Mouse (Mus musculus): ENCODE measurements at regions not wholly inside any gene's neighbourhood (a gene's known extent, or its start where the extent isn't known, plus 50 kb on each side); places are given as distances from the start of the nearest gene placed in this dataset.
"Not testable (repeated sequence)": the region's sequence is repeated elsewhere in the genome, so short reads cannot be mapped to it uniquely, and the experiment has no call there.

DNA sequence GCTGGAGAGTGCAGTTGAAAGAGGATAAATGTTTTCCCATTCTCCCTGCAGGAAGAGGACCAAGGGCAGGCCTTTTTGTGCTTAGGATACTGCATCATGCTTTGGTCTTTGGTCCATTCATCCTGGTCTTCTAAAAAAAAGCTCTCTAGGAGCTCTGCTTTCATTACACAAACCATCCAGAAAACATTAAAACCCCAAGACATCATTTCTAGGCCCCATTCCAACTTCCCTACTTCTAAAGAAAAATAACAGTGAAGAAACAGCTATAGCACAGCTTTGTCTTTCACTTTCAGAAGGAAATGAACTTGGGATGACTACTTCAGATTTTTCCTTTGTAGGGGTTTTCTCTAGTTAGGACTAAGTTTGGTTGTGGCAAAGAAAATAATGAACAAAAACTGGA lies 185.1 kb upstream of the Tmc3 start:
- no peaks in the 10 kb centered on the region for H3K4me1 ChIP-seq (ENCODE audit: control insufficient read depth, insufficient read depth, low read length)
- TF ChIP-seq POLR2A (IDR thresholded peaks at IDR 0.05; ENCODE audit: borderline replicate concordance, control insufficient read depth, low read depth, low read length): no peak
- no peak for TF ChIP-seq CTCF (IDR thresholded peaks at IDR 0.05; ENCODE audit: control insufficient read depth, insufficient read depth, low read length)
- H3K27ac ChIP-seq (ENCODE audit: control insufficient read depth, insufficient read depth, low read depth, low read length, poor library complexity): no peak overlapping the region
- no peak overlapping the region for H3K4me3 ChIP-seq (replicated peaks; ENCODE audit: control insufficient read depth, low read depth, low read length)

DNA sequence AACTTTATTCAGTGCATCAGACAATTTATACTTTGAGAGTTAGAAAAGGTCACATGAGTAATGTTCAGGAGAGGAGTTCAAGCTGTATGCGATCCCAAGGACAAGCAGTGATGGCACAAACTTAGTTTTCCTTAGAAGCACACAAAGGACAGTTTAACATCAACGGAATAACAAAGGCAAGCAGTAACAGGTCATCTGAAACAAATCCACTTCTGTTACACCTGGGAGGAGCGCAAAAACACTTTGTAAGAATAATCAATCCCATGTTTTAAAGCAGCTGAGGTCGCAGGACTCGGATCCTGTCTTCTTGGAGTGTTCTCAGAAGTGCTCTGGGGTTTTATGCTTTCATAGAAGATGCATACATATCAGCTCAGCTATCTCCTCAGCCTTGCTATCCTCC lies 183.7 kb upstream of the Tmc3 start:
- Histone ChIP-seq H3K4me3 (replicated peaks; ENCODE audit: control insufficient read depth, low read depth, low read length) (no peak overlapping the region), H3K4me1 (ENCODE audit: control insufficient read depth, insufficient read depth, low read length) (no peaks in the 10 kb centered on the region), H3K27ac (ENCODE audit: control insufficient read depth, insufficient read depth, low read depth, low read length, poor library complexity) (no peak overlapping the region)
- TF ChIP-seq CTCF (IDR thresholded peaks at IDR 0.05; ENCODE audit: control insufficient read depth, insufficient read depth, low read length) (no peak), POLR2A (IDR thresholded peaks at IDR 0.05; ENCODE audit: borderline replicate concordance, control insufficient read depth, low read depth, low read length) (no peak)
- 75% methylated on average over 5 of the region's 5 CpGs for WGBS

DNA sequence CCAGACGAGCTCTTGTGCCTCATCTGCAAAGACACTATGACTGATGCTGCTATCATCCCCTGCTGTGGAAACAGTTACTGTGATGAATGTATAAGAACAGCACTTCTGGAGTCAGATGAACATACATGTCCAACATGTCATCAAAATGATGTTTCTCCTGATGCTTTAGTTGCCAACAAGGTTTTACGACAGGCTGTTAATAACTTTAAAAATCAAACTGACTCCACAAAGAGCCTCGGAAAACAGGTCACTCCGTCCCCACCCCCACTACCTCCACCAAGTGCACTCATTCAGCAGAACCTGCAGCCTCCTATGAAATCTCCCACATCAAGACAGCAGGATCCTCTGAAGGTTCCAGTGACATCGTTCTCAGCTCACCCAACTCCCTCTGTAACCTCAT lies 172.0 kb upstream of the Tmc3 start:
- not testable (repeated sequence) for H3K4me1 ChIP-seq (ENCODE audit: control insufficient read depth, insufficient read depth, low read length); H3K4me3 ChIP-seq (replicated peaks; ENCODE audit: control insufficient read depth, low read depth, low read length); H3K27ac ChIP-seq (ENCODE audit: control insufficient read depth, insufficient read depth, low read depth, low read length, poor library complexity)
- 82% methylated on average over 5 of the region's 5 CpGs for WGBS

DNA sequence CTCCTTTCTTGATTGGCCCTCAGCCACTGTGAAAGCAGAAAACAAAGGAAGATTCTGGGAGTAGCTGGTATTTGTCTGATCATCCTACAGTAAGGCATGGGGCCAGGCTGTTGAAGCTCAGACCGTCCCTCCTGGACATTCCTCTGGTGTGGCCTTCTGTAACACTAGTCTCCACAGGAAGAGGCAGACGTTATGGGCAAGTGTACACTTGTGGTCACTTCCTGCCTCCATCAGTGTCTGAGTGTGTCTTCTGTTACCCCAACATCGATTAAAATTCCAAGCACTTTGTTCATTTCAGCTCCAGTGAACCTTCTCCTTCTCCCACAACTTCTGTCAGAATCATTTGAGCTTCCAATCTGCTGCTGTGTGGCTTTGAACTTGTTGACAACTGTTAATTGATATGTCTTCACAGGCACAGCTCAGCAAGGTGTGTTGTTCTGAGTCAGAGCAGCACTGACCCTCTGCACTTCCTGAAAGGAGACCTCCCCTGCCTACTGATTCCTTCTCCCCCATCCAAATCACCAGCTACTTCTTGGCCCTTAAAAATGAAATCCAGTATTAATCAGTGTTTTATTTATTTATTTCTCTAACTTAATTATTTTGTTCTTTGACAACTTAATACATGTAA lies 154.7 kb upstream of the Tmc3 start:
- TF ChIP-seq CTCF (IDR thresholded peaks at IDR 0.05; ENCODE audit: control insufficient read depth, insufficient read depth, low read length): no peak
- no peak for TF ChIP-seq POLR2A (IDR thresholded peaks at IDR 0.05; ENCODE audit: borderline replicate concordance, control insufficient read depth, low read depth, low read length)
- H3K4me1 ChIP-seq (ENCODE audit: control insufficient read depth, insufficient read depth, low read length): no peaks in the 10 kb centered on the region
- H3K4me3 ChIP-seq (replicated peaks; ENCODE audit: control insufficient read depth, low read depth, low read length): no peak overlapping the region
- H3K27ac ChIP-seq (ENCODE audit: control insufficient read depth, insufficient read depth, low read depth, low read length, poor library complexity): no peak overlapping the region
- WGBS: 68% methylated on average over 3 of the region's 3 CpGs

DNA sequence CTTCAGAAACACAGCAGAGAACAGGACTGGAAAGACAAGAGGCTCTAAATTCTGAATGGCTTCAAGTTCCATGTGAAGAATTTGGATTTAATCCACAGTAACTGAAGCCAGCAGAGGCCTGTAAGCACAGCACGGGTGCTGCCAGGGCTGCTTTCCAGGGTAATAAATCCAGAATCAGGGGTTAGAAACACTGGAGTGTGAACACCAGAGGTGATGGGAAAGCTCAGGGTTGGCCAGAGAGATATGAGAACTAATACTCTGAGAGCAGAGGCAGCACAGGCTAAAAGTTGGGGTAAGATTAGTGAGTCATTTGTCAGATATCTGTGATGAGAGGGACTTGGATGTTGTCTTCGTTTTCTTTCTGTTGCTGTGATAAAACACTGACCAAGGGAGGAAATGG lies 153.6 kb upstream of the Tmc3 start:
- Histone ChIP-seq H3K4me1 (ENCODE audit: control insufficient read depth, insufficient read depth, low read length) (no peaks in the 10 kb centered on the region), H3K27ac (ENCODE audit: control insufficient read depth, insufficient read depth, low read depth, low read length, poor library complexity) (no peak overlapping the region), H3K4me3 (replicated peaks; ENCODE audit: control insufficient read depth, low read depth, low read length) (no peak overlapping the region)
- no peak for TF ChIP-seq POLR2A (IDR thresholded peaks at IDR 0.05; ENCODE audit: borderline replicate concordance, control insufficient read depth, low read depth, low read length)
- WGBS: 52% methylated on average over 2 of the region's 2 CpGs

DNA sequence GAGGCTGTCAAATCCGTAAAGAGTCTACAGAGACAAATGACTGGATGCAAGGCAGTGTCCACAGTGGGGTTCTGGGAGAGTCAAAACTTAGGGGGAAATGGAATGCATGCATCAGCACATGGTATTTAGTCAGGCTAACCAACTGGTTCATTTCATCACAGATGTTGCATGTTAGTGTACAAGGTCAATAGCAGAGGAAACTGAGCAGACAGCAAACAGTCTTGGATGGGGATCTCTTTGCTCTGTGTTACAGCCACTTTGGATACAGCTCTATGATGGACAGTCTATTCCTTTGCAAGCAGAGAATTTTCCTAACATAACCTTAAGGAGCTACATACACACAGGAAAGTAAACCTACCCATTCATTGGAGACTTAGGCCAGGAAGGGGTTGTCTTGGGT lies 151.9 kb upstream of the Tmc3 start:
- H3K4me1 ChIP-seq (ENCODE audit: control insufficient read depth, insufficient read depth, low read length): no peaks in the 10 kb centered on the region
- no peak overlapping the region for H3K27ac ChIP-seq (ENCODE audit: control insufficient read depth, insufficient read depth, low read depth, low read length, poor library complexity)
- TF ChIP-seq CTCF (IDR thresholded peaks at IDR 0.05; ENCODE audit: control insufficient read depth, insufficient read depth, low read length) (no peak), POLR2A (IDR thresholded peaks at IDR 0.05; ENCODE audit: borderline replicate concordance, control insufficient read depth, low read depth, low read length) (no peak)
- no peak overlapping the region for H3K4me3 ChIP-seq (replicated peaks; ENCODE audit: control insufficient read depth, low read depth, low read length)
- WGBS: 85% methylated on average over 1 of the region's 1 CpGs

DNA sequence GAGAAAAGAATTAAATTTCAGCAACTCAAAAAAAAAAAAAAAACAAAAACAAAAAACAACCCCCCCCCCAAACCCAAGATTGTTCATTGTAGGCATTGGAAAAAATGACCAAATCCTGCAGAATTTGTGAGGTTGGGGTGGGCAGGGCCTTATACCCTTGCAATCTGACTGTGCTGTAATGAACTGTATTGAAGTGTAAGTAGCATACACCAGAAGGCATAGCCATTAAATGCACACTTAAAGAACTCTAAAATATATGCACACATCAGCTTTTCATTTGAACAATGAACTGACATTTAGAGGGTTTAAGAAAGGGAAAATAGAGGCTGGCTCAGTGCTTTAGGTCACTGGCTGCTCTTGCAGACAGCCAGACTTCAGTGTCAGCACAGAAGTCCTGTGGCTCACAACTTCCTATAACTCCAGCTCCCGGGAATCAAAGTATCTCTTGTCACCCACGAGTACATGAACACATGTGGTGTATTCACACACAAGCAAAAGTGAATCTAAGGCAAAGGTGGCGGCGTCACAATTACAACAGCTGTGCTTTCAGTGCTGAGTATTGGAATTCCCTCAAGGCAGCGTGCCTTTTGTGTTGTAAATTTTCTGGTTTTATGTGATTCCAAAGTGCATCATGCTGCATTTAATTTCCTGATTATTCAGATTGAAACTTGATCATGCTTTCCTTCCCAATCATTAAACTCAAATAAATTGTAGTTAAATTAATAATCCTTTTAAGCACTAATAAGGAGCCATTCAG lies 150.6 kb upstream of the Tmc3 start:
- H3K4me3 ChIP-seq (replicated peaks; ENCODE audit: control insufficient read depth, low read depth, low read length): no peak overlapping the region
- WGBS: 63% methylated on average over 5 of the region's 5 CpGs
- no peak for TF ChIP-seq CTCF (IDR thresholded peaks at IDR 0.05; ENCODE audit: control insufficient read depth, insufficient read depth, low read length)
- no peak for TF ChIP-seq POLR2A (IDR thresholded peaks at IDR 0.05; ENCODE audit: borderline replicate concordance, control insufficient read depth, low read depth, low read length)

DNA sequence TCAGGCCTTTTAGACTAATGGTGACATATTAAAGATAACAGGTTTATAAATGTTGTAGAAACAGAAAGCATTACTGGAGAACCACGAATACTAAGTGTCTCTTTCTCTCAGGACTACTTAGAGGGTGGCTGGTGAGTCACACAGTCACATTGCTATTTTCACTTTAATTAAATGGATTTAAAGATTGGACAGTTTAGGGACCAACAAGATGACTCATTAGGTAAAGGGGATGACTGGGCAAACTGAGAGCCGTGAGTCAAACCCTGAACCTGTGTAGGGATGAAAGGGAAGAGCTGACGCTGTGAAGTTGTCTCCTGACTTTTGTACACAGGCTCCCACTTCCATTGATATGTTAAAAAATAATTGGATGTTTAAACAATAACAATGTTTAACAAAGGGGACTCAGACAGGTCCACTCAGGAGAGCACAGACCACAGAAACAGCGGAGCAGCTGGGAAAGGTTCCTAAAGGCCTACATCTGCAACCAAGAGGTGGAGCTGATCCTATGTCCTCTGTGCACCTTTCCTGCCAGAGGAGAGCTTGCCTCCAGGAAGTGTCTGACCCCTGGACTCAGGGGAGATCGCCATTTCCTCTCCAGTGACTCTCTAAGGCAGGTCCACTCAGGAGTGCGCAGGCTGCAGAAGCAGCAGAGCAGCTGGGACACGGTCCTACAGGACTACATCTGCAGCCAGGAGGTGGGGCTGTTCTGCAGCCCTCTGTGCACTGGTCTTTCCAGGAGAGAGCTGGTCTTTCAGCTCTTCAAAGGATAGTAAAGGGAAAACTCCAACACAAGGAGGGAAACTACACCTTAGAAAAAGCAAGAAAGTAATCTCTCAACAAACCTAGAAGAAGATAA lies 146.0 kb upstream of the Tmc3 start:
- 63% methylated on average over 7 of the region's 7 CpGs for WGBS

More for the DNA sequence above, 150.6 kb upstream of the Tmc3 start:
- Histone ChIP-seq H3K27ac (ENCODE audit: control insufficient read depth, insufficient read depth, low read depth, low read length, poor library complexity) (no peak overlapping the region), H3K4me1 (ENCODE audit: control insufficient read depth, insufficient read depth, low read length) (no peaks in the 10 kb centered on the region)

More for the DNA sequence above, 146.0 kb upstream of the Tmc3 start:
- H3K4me1 ChIP-seq (ENCODE audit: control insufficient read depth, insufficient read depth, low read length): no peaks in the 10 kb centered on the region
- no peak for TF ChIP-seq CTCF (IDR thresholded peaks at IDR 0.05; ENCODE audit: control insufficient read depth, insufficient read depth, low read length)
- TF ChIP-seq POLR2A (IDR thresholded peaks at IDR 0.05; ENCODE audit: borderline replicate concordance, control insufficient read depth, low read depth, low read length): no peak
- H3K27ac ChIP-seq (ENCODE audit: control insufficient read depth, insufficient read depth, low read depth, low read length, poor library complexity): no peak overlapping the region
- H3K4me3 ChIP-seq (replicated peaks; ENCODE audit: control insufficient read depth, low read depth, low read length): no peak overlapping the region

Measured in bone marrow, adult 2 months (tissue).